Mouse (Mus musculus) cerebellum, adult 11-12 months (tissue): ENCODE results near the gene Macc1.

Source experiments
- DNase-seq: peaks from one replicate; pipeline ENCODE4 v3.0.0; 2022

The Macc1 gene

GRCm38 (mm10) chr12:119390192-119390684 is 76.2 kb downstream of the Macc1 start:
- DNase-seq, result no peak

GRCm38 (mm10) chr12:119398046-119398659 is 84.1 kb downstream of the Macc1 start:
- no peak for DNase-seq

GRCm38 (mm10) chr12:119402273-119402672 is 88.2 kb downstream of the Macc1 start:
- no peak for DNase-seq

GRCm38 (mm10) chr12:119402796-119403195 is 88.7 kb downstream of the Macc1 start:
- no peak for DNase-seq

- no peak for DNase-seq
Observed at GRCm38 (mm10) chr12:119404810-119405209, 90.7 kb downstream of the Macc1 start.

GRCm38 (mm10) chr12:119410522-119410921 is 96.5 kb downstream of the Macc1 start:
- DNase-seq, result no peak

- no peak for DNase-seq
Observed at GRCm38 (mm10) chr12:119410956-119411355, 96.9 kb downstream of the Macc1 start.

GRCm38 (mm10) chr12:119411982-119412381 is 97.9 kb downstream of the Macc1 start:
- DNase-seq, result no peak

- DNase-seq, result no peak
Observed at GRCm38 (mm10) chr12:119415900-119416299, 101.8 kb downstream of the Macc1 start.

GRCm38 (mm10) chr12:119425749-119426148 is 111.7 kb downstream of the Macc1 start:
- DNase-seq, result no peak

- DNase-seq, result no peak
Observed at GRCm38 (mm10) chr12:119426182-119426886, 112.3 kb downstream of the Macc1 start.

- no peak for DNase-seq
Observed at GRCm38 (mm10) chr12:119426887-119427204, 112.8 kb downstream of the Macc1 start.

- DNase-seq, result no peak
Observed at GRCm38 (mm10) chr12:119440720-119441119, 126.7 kb downstream of the Macc1 start.

GRCm38 (mm10) chr12:119450116-119450515 is 136.0 kb downstream of the Macc1 start:
- no peak for DNase-seq

- DNase-seq, result no peak
Observed at GRCm38 (mm10) chr12:119451232-119451631, 137.2 kb downstream of the Macc1 start.

GRCm38 (mm10) chr12:119454076-119454475 is 140.0 kb downstream of the Macc1 start:
- DNase-seq, result no peak

GRCm38 (mm10) chr12:119464040-119464939 is 150.2 kb downstream of the Macc1 start:
- DNase-seq, result no peak

- no peak for DNase-seq
Observed at GRCm38 (mm10) chr12:119464940-119465245, 150.8 kb downstream of the Macc1 start.

- no peak for DNase-seq
Observed at GRCm38 (mm10) chr12:119467656-119468055, 153.6 kb downstream of the Macc1 start.

- no peak for DNase-seq
Observed at GRCm38 (mm10) chr12:119470260-119470659, 156.2 kb downstream of the Macc1 start.

GRCm38 (mm10) chr12:119483296-119483695 is 169.2 kb downstream of the Macc1 start:
- no peak for DNase-seq

- DNase-seq, result no peak
Observed at GRCm38 (mm10) chr12:119483922-119484631, 170.0 kb downstream of the Macc1 start.

- no peak for DNase-seq
Observed at GRCm38 (mm10) chr12:119511145-119511544, 197.1 kb downstream of the Macc1 start.
